Mouse (Mus musculus): ENCODE results near the gene Vmn1r71.
"Not testable (repeated sequence)": the region's sequence is repeated elsewhere in the genome, so short reads cannot be mapped to it uniquely, and the experiment has no call there.

The Vmn1r71 gene

DNA sequence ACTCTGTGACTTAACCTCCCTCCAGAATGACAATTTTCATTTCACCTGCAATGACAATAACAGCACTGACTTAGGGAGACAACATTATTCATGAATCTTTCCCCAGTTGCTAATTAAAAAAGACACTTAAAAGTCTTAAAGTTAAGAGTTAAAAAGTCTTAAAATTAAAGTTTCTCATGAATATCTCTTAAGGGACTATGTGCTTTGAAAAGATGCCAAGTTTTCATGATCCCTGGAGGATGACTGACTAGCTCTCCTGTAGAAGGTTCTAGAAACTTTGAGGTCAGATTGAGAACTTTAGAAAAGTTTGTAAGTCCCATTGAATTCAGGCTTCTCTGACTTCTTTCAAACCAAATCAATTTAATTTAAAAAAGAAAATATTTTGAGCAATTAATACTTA lies at the start of gene Vmn1r71:
Gene Vmn1r71 (minus strand): TSS at position 101 of the 400 bp plus-strand sequence.
- no peak for DNase-seq

DNA sequence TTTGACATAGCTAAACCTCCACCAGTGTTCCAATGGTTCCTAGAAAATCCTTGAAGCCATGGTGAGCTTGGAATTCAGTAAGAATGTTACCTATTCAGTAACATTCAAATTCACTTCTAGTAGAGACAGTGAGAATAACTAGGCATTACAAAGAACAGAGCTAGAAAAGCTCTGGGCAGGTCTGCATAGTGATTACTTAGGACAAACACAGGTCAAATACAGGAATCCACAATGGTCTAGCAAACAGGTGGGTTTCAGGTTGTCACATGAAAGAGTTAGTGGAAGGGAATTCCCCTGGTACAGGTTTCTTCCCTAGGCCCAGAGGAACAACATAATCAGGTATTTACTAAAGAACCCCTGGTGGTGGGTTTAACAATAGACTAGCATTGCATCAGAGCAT lies 3.4 kb upstream of the Vmn1r71 start:
- DNase-seq: not testable (repeated sequence)

All from cerebellum, adult 11-12 months (tissue).